Mouse (Mus musculus): ENCODE measurements at regions not wholly inside any gene's neighbourhood (a gene's known extent, or its start where the extent isn't known, plus 50 kb on each side); places are given as distances from the start of the nearest gene placed in this dataset.

DNA sequence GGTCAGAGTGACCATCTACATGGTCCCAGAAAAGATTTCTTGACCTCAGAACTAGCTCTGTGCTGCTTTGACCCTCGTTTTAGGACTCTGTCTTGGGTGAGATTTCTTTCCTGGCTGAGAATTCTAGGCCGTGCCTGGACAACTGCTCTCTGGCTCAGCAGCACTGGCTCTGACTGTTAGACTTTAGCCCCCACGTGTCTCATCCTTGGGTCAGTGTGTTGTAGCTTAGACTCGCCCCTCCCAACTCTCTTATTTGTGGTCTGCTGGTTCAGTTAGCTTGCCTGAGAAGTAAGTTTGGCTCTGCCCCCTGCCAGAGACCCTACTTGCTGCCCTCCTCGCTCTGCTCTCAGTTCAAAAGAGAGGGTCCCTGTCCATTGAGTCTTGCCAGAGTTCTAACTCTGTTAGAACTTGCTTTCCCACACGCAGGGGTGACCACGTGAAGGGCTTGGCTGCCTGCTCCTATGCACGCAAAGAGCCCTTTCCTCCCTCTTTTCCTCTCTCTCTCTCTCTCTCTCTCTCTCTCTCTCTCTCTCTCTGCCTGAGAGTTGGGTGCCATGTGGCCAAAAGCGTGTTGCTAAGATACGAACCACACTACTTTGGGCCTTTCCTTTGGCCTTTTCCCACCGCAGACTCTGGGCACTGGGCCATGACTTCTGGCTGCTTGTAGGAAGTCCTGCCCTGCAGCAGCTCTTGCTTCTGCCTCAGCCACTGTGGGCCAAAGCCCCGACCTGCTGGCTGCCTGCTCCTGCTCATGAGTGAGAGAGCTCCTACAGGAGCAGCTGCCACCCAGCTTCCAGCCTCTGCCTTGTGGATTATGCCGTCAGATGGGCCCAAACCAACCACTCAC lies 344.2 kb upstream of the Amot start:
- DNase-seq (ENCODE audit: low spot score in 2 of 2), result peak; percentile 2

DNA sequence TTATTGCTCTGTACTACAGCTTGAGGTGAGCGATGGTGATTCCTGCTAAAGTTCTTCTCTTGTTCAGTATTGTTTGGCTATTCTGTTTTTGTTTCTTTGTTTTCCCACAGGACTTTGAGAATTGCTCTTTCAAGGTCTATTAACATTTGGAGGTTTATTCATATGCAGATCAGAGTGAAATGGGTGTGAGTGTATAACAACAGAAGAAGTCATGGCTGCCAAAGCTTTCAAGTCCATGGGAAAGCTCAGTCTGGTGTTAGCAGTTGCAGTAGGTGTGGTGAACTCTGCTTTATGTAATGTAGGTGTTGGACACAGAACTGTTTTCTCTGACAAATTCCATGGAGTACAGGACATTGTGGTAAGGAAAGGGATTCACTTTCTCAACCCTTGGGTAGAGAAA lies 328.1 kb upstream of the Amot start:
- no peak for DNase-seq (ENCODE audit: low spot score in 2 of 2)

DNA sequence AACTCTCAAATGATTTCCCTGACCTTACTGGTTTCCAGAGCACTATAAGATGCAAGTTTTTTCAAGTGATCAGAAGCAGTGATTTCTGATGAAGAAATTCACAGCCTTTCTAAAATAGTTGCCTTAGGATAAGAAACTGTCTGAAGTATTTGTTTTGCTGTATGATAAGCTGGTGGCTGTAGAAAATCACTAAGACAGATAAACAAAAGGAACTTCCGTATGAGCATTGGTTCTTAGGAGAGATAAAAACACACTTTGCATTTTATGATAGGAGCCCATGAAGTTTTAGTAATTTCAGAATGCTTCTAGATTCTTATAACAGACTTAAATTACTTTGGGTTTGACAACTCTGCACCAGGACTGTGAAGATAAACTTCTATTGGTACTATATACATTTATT lies 308.0 kb upstream of the Amot start:
- DNase-seq (ENCODE audit: low spot score in 2 of 2), result no peak
